Mouse (Mus musculus) CH12F3 (cell line): Measurements from ENCODE around the gene Sox6.

Experiments
- in situ Hi-C: fragments of 300-500 bp; cut with MboI; formaldehyde crosslinking; loops from 2 replicates; pipeline ENCODE4 v1.14.3; 2020; ENCODE audit warnings: low sequenced_read_pairs

The Sox6 gene

DNA sequence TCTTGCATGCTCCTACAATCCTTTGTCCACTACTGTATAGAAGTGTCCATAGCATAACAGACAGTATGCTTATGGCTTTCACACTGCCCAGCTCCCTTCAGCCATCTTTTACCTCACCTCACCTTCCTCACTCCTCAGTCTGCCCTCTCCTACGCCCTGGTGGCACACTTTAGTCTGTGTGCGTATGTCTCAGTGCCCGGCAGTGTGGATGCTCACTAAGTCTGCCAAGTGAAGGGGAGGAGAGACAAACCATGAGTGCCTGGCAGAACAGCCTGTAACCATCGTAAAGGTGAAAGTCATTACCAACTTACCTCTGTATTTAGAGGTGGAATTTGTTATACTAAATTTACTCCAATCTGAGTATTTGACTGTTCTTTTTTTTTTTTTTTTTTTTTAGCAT, 35.9 kb downstream of the Sox6 start:
- in situ Hi-C loops: no loop called here

GRCm38 (mm10) chr7:115988109-115988779, 50.4 kb downstream of the Sox6 start:
- in situ Hi-C loops: no loop called here

- in situ Hi-C loops: no loop called here
These were observed 52.9 kb downstream of the Sox6 start for GRCm38 (mm10) chr7:115985716-115986115.

DNA sequence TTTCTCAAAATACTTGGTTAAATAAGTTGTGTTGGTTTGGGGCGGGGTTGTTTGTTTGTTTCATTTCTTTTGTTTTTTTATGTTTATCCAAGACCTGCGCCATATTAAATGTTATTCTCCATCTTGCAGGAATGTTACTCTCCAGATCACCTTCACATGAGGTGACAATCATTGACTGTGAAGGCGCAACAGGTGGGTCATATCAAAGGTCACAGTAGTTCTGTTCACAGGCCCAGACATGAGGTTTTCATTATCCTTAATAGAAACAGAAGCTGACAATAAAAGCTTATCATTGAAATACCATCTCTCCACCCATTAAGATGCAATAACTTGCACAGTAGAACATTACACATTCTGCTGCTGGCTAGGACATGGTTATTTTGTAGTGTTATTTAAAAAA, 54.5 kb downstream of the Sox6 start:
- in situ Hi-C loops: no loop called here

GRCm38 (mm10) chr7:115979813-115980512, 58.6 kb downstream of the Sox6 start:
- in situ Hi-C loops: no loop called here

DNA sequence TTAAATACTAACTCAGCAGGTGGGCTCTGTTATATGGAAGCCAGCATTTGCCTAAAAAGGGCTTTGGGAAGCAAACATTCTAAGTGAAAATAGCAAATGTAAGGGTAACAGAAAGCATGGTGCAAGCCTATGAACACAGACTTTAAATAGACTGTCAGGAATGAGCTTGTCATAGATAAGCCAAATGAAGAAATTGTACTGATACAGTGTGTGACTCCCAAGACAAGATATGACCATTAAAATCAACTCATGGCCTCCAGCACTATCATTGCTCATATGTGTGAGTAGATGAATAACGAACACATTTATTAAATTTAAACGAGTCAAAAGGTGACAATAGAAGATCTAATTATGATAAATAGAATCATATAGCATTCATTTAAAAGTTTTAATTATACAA, 64.1 kb downstream of the Sox6 start:
- in situ Hi-C loops: no loop called here

DNA sequence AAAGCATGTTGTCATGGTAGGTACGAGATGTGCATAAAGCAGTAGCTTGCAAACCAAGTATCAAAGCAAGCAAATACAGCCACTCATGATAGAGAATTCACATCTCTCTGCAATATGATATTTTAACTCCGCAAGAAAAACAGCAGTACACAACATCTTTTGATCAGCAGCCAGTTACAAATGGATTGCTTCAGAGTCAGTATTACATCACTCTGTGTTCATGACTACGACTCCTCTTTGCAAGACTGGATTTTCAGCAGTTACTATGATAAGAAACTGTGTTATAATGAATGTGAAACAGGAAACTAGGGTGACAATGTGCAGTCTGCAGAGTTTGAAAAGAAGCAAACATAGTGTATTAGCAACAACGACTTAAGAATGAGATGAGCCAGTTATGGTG, 71.4 kb downstream of the Sox6 start:
- in situ Hi-C loops: no loop called here

GRCm38 (mm10) chr7:115966181-115966580, 72.4 kb downstream of the Sox6 start:
- in situ Hi-C loops: no loop called here

GRCm38 (mm10) chr7:115953046-115953445, 85.5 kb downstream of the Sox6 start:
- in situ Hi-C loops: no loop called here

GRCm38 (mm10) chr7:115952235-115952634, 86.4 kb downstream of the Sox6 start:
- in situ Hi-C loops: no loop called here

GRCm38 (mm10) chr7:115951689-115952088, 86.9 kb downstream of the Sox6 start:
- in situ Hi-C loops: no loop called here

DNA sequence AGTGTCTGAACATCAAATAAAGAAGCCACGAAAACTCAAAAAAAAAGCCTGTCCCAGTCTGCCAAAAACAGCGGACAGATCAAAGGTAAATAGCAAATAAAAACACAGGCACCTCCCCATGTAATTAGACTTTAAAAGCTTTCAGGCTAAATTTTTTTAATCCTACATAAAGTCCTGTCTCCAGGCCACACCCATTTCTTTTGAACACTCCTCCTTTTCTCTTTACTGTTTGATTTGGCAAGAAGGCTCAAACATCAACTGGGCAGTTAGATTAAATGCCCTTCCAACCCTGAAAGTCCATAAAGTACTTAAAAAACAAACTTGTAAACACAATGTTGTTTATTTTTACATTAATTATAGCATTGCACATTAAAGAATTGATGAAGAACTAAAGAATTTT, 90.7 kb downstream of the Sox6 start:
- in situ Hi-C loops: no loop called here

GRCm38 (mm10) chr7:115946559-115946958, 92.0 kb downstream of the Sox6 start:
- in situ Hi-C loops: no loop called here

DNA sequence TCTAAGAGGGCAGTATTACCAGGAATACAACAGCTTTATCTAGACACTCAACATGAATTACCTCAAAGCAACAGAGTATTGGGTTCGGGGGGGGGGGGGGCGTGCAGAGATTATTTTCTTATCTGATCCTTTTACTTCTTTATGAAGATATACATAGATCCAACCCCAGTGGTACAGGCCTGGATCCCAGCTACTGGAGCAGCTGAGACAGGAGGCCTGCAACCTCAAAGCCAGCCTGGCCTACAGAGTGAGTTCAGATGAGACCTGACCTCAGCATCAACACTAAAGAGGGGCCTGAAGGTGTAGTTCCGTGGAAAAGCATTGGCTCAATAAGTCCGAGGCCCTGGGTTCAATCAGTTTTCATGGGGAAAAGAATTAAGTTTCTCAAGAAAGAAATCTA, 93.1 kb downstream of the Sox6 start:
- in situ Hi-C loops: no loop called here

DNA sequence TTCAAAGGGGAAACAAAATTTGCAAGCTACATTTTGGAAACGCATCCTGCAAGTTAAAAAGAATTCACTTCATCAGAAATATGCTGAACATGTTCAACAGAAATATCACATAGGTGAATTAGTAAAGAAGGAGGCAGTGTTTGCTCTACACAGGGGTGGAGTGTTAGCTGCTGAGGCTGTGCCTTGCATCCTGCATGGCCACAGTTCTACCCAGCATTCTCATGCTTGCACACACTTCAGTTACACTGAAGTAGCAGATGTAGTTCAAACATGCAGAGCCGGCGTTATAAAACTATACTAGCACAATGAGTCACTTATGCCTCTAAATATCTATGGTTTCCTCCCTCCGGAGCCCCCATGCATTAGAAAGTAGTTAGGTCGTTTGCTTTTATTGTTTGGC, 94.3 kb downstream of the Sox6 start:
- in situ Hi-C loops: no loop called here

DNA sequence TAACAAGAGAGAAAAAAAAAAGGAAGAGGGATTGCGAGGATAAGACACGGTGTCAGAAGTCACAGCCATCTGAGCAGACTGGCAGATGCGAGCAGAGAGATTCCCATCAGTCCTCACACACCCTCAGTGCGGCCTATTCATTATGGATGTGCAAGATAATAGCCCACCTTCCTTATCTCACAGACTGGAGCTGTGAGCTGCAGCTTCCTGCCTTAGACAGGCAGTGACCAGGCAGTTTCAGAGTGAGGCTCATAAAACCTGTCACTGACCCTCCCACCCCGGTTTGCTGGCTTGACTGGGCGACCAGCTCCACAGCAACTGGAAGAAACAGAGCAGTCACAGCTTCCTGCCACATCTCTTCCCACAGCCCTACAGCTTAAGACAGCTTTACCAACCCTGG, 96.8 kb downstream of the Sox6 start:
- in situ Hi-C loops: no loop called here

DNA sequence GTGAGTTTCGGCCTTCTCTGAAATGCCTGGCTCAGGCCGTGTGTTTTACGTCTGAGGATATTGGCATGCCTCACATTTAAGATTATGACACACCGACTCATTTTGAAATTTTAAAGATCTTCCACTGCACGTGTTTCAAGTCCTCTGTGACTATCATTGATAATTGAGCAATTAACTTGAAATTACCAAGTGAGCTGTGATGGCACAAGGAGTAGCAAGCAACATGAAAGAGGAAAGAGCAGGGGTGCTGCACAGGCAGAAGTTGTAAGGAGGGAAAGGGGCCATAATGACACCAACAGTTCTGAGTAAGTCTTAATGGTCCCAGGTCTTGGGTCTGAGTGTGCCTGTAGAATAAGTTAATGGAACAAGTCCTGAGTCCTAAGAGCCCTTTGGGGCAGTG, 99.3 kb downstream of the Sox6 start:
- in situ Hi-C loops: no loop called here

- in situ Hi-C loops: no loop called here
These were observed 101.7 kb downstream of the Sox6 start for GRCm38 (mm10) chr7:115936908-115937307.

DNA sequence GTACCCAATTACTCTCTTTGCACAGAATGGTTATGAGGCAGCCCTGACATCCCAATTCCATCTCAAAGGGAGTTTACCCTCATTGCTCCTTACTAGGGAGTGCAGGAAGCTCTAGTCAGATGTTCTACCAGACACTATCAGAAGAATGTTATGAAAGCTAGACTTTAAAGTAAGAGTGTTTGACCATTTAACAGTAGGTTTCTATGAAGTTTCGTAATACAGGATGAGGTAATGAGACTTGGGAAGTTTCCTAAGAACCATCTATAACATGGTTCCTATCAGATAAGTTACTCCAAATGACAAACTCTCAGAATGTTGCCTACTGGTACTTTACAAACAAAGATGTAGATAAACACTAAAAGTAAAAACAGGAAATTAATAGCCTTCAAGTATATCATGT, 123.3 kb downstream of the Sox6 start:
- in situ Hi-C loops: no loop called here

DNA sequence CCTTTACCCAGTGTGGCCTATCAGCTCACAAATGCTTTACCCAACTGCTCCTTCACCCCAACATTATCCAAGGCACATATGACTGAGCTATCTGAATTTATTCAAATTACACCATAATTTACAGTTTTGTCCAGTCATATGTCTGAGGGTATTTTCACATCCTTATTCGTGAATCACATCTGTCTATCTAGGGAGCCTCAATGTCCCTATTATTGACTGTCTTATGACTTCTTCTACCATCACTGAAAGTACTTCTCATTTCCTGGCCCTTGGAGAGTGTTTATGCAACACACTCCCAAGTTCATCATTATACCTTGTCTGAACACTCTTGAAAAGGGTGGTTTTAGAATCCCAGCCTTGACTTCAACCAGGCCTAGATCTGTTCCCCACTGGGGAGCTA, 128.3 kb downstream of the Sox6 start:
- in situ Hi-C loops: no loop called here

DNA sequence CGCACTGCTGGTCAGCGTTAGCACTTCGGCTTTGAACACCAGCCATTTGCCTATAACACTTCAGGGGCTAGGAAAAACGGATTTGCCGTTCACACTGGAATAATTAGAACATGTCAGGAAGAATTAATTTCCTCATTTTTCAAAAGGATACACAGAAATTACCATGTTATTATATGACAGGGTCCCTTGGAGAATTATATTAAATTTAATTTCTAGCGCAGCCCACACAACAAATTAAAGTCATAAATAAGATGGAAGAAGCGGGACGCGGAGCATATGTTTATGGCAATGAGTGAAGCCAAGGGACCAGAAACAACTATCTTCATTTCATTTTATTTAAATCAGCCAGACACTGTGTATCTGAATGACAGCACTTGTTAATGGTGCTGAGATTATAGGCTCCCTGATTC, 133.8 kb downstream of the Sox6 start:
- in situ Hi-C loops: no loop called here

DNA sequence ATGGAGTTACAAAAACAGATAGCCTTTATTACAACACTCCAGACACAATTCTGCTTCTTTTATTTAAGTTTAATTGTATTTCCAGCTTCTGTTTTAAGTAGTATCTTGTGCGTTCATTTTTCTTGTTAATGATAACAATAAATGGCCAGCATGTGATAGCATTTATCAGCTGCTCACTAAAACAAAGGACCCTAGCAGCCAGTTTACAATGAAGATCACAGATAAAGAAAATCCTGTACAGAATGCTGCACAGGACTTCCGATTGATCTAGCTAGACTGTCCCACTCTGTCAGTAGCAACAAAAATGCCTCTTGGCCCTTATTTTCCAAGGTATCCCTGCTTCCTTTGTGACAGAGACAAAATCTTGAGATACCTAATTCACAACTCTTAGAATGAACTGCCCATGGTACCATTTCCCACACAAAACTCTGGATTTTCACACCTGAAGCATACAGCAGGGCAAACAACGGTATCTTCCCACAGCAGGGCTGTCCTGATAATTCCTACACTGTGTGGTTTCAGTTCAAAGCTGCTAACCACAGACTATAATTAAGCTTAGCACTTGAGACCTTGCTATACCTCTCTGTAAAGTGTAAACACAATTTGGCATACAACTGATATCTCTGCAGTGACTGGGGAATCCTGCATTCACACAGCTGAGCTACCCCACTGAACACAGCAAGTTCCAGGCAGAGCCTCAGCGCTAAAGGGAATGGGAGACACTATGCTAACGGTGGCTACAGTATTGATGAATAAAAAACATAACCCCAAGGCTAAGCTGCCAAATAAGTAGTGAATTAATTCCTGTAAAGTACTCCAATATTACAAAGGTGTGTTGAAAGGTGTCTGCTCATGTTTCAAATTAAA, 134.4 kb downstream of the Sox6 start:
- in situ Hi-C loops: no loop called here
